Mouse (Mus musculus) olfactory bulb, adult 2 months (tissue): ENCODE data around the gene Cacna1a. TPM values are rescaled to one million over a fixed set of nuclear protein-coding genes. Genes with fewer than 3 reads are reported as not detected.

Experiments
- H3K27ac ChIP-seq: fragments of 200-500 bp; 2 replicates; pipeline ENCODE4 v1.5.1; 2012; ENCODE audit warnings: low read depth, low read length; ENCODE audit not compliant: insufficient read depth
- H3K4me1 ChIP-seq: fragments of 200-500 bp; 2 replicates; pipeline ENCODE4 v1.6.1; 2012; ENCODE audit warnings: low read length; ENCODE audit not compliant: control insufficient read depth, insufficient read depth
- H3K4me3 ChIP-seq: fragments of 200-500 bp; 2 replicates; pipeline ENCODE4 v1.5.1; 2012; ENCODE audit warnings: mild to moderate bottlenecking, low read depth, low read length, moderate library complexity; ENCODE audit not compliant: insufficient read depth
- CTCF ChIP-seq: fragments of 200-500 bp; IDR thresholded peaks from 2 replicates; pipeline ENCODE4 v1.5.1; 2012; ENCODE audit warnings: low read depth, mild to moderate bottlenecking, low read length, moderate library complexity; ENCODE audit not compliant: insufficient read depth
- POLR2A ChIP-seq: fragments of 200-500 bp; IDR thresholded peaks from 2 replicates; pipeline ENCODE4 v1.6.1; 2012; ENCODE audit warnings: mild to moderate bottlenecking, low read depth, low read length, moderate library complexity; ENCODE audit not compliant: insufficient read depth
- WGBS: fragments of 180-500 bp; shearing (Covaris S2); methylation state at CpG from one replicate; pipeline ENCODE4 v1.1.7; 2018; 5-methylcytosine and 5-hydroxymethylcytosine counted together
- polyA plus RNA-seq: library from polyadenylated mRNA; stranded (reverse); fragments of >200 nt; gene quantifications from 2 replicates; pipeline ENCODE4 v1.2.4, GENCODE M21; 2012; ENCODE audit warnings: low replicate concordance; ENCODE audit not compliant: missing spikeins, insufficient read depth, insufficient read length

The Cacna1a gene
- polyA plus RNA-seq, 1 experiment, result not detected

DNA sequence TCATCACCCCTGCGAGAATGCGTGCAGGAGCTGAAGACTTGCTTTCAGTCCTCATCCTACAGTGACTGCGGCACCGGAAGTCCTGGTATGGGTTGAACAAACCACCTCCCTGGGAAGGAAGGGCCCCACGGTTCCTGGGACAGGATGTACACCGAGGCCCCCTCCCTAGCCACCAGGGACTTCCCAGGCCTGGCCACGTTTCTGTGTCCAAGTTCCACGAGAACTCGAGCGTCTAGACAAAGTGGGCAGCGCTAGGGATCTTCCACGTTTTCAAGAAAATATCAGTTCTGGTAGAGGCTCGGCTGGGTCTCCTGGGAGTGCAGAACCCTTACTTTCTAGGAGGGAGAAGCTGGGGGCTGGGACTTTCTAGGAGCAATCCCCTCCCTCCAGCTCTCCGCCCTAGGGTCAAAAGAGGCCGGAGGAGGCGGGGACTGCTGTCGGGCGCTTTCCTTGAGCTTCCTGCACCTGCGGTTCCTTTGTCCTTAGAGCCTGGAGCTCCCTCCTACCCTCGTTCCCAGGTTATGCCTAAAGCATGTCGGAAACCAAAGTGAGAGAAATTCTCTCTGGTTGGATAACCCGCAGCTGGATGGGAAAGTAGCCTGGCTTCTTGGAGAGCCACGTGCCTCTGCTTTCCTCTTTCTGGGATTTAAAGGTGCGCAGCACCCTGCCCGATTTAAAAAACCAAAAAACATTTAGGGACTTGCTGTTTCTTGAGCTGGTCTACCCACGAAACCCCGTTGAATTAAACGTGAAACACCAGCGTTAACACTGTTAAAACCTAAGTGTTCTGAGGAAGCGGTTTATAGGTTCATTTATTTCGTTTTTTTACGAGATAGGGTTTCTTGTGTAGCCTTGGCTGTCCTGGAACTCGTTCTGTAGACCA is 271.9 kb downstream of the Cacna1a start:
- Histone ChIP-seq H3K27ac (0 out of 2 replicates have a peak overlapping the region, but pooled peaks have one; percentile 14), H3K4me1 (peaks cover 29% of the 10 kb centered on the region), H3K4me3 (peak overlapping the region; percentile 3; the same call in 1 of the 2 replicates)
- TF ChIP-seq POLR2A (no peak), CTCF (no peak)
- WGBS, result 28% methylated on average over 33 of the region's 33 CpGs

- Histone ChIP-seq H3K4me1 (peaks cover 33% of the 10 kb centered on the region), H3K4me3 (peak overlapping the region; percentile 56), H3K27ac (no peak overlapping the region)
- 26% methylated on average over 20 of the region's 20 CpGs for WGBS
- TF ChIP-seq POLR2A, result no peak
- no peak for TF ChIP-seq CTCF
These were observed 272.7 kb downstream of the Cacna1a start for GRCm38 (mm10) chr8:84660819-84661457.

- WGBS, result 7% methylated on average over 24 of the region's 24 CpGs
- no peak for TF ChIP-seq POLR2A
- TF ChIP-seq CTCF, result no peak
These were observed 273.2 kb downstream of the Cacna1a start for GRCm38 (mm10) chr8:84661458-84661871.

DNA sequence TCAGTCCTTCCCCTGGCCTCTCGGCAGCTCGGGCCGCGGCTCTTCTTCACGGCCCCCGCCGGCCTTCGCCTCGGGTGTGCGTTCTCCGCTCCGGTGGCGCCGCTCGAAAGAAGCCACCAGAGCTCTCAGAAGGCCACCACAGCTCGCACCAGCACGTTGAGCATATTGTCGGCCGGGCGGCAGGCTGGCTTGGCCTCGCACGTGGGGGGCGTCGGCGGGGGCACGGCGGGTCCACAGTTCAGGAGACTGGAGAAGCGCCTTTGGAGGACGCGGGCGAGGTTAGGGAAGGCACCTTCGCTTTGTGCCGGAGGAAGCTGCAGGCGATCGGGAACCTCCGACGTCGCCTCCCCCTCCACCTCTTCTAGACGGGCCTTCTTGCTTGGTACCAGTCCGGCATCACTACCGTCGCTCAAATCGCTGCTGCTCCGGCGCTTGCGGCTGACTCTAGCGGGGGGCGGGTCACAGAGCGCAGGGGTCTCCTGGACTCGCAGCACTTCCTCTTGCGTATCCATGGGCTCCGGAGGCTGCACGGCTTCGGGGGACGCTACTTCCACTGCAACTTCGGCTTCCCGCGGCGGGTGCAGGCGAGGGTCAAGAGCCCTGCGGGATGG is 273.8 kb downstream of the Cacna1a start:
- TF ChIP-seq POLR2A (no peak), CTCF (no peak)
- Histone ChIP-seq H3K4me1 (peaks cover 28% of the 10 kb centered on the region), H3K27ac (peak overlapping the region; percentile 16), H3K4me3 (peak overlapping the region; percentile 56)
- 1% methylated on average over 61 of the region's 61 CpGs for WGBS

More at GRCm38 (mm10) chr8:84661458-84661871, 273.2 kb downstream of the Cacna1a start:
- 0 out of 2 replicates have a peak overlapping the region, but pooled peaks have one; percentile 4 for H3K27ac ChIP-seq
- H3K4me3 ChIP-seq, result peak overlapping the region; percentile 56
- H3K4me1 ChIP-seq, result peaks cover 33% of the 10 kb centered on the region

DNA sequence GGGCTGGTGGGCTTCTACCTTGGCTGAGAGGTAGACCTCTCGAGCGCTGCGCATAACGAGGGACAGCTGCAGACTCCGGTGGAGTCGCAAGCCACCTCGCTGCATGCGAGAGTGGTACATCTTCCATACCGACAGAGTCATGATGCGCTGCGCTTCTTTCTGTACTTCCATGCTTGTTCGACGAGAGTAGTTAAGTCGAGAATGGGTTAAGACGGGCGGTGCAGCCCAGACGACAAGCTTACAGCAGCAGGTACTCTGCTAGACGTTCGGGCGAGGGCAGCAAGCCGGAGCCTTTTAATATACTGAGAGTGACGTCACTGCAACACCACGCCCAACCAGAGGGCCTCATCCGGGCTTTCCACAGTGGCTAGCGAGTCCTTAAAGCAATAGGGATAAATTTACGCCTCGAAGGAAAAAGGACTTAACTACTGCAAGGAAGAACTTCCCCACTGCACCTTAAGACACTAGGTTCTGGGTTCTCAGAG is 274.4 kb downstream of the Cacna1a start, which contains the start of gene Ier2:
Gene Ier2 (minus strand): TSS at position 272 of the 485 bp plus-strand sequence.
- peaks cover 28% of the 10 kb centered on the region for H3K4me1 ChIP-seq
- TF ChIP-seq POLR2A (peak; percentile 98), CTCF (no peak)
- under 1% methylated on average over 27 of the region's 27 CpGs for WGBS
- peak within 1 kb of the TSS; percentile 56 for H3K4me3 ChIP-seq
- H3K27ac ChIP-seq, result peak within 1 kb of the TSS; percentile 33

GRCm38 (mm10) chr8:84663483-84664327 is 275.5 kb downstream of the Cacna1a start:
- peak; percentile 43; the same call in 1 of the 2 replicates for TF ChIP-seq POLR2A
- TF ChIP-seq CTCF, result no peak
- 4% methylated on average over 43 of the region's 43 CpGs for WGBS
- Histone ChIP-seq H3K4me1 (peaks cover 28% of the 10 kb centered on the region), H3K4me3 (peak overlapping the region; percentile 79), H3K27ac (peak overlapping the region; percentile 88)

GRCm38 (mm10) chr8:84664566-84665384 is 276.5 kb downstream of the Cacna1a start:
- Histone ChIP-seq H3K27ac (peak overlapping the region; percentile 82), H3K4me3 (peak overlapping the region; percentile 79), H3K4me1 (peaks cover 26% of the 10 kb centered on the region)
- under 1% methylated on average over 29 of the region's 29 CpGs for WGBS
- TF ChIP-seq CTCF (no peak), POLR2A (no peak)
